13 mouse cellular contexts compared by ENCODE assay signal in the genomic region with DNA sequence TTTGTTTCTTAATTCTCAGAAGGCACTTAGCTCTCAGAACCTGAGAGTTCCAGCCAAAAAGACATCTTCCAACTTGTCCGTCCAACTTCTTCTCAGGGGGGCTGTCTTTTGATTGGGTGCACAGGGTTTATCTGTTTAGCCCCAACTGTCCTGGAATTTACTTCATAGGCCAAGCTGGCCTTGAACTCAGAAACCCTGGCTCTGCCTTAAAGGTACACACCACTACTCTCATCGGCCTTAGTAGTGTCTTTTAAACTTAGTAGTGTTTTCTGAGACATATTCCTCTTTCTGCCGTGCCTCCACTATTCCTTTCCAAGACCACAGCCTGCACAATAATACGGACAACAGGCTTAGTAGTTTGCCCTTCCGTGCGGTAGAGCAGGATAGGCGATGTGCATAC. TPM values are rescaled to one million over a fixed set of nuclear protein-coding genes. Genes with fewer than 3 reads are reported as not detected.
DNase-seq lines count a peak whose midpoint lies in the region; ATAC-seq and TF ChIP-seq lines count a peak whose summit lies in the region.
"Had no signal": no experiment of that assay in that cellular context is flagged by ENCODE, and none has a peak within 500 bp of the region (broad histone marks: within the 10 kb centered on the region; RNA-seq: fewer than 3 reads in every experiment).

No protein-coding gene starts in this region.

- H3K4me2 ChIP-seq in heart, embryonic 15.5 days, result peak overlapping the region; percentile 84; the same call in 1 of the 2 replicates
- peak overlapping the region; percentile 72; the same call in 1 of the 2 replicates for H3K4me2 ChIP-seq in lung, embryonic 16.5 days (ENCODE audit: low read depth, low read length)
- H3K4me2 ChIP-seq in neural tube, embryonic 15.5 days, result peak overlapping the region; percentile 78; the same call in 1 of the 2 replicates

- no peaks in the 10 kb centered on the region for H3K79me2 ChIP-seq in heart, adult 2 months (replicated peaks; ENCODE audit: control insufficient read depth, insufficient read depth, low read length)

- H3K4me1 ChIP-seq in heart, embryonic 15.5 days (replicated peaks), result peaks cover 13% of the 10 kb centered on the region
- H3K4me1 ChIP-seq in heart, adult 2 months (ENCODE audit: control insufficient read depth, insufficient read depth, low read length), result peaks cover 7% of the 10 kb centered on the region
- peaks cover 7% of the 10 kb centered on the region for H3K4me1 ChIP-seq in lung, embryonic 16.5 days (replicated peaks; ENCODE audit: control insufficient read depth, insufficient read depth, low read length)
- peaks cover 27% of the 10 kb centered on the region for H3K4me1 ChIP-seq in limb, embryonic 10.5 days
- H3K4me1 ChIP-seq in neural tube, embryonic 15.5 days, result peaks cover 12% of the 10 kb centered on the region

- no peak for ATAC-seq in heart, embryonic 15.5 days (replicated peaks; ENCODE audit: insufficient number of reproducible peaks, insufficient read depth, low FRiP score, low read depth)
- no peak for ATAC-seq in lung, embryonic 16.5 days (ENCODE audit: low read depth)
- no peak for ATAC-seq in neural tube, embryonic 15.5 days (ENCODE audit: low FRiP score)
- ATAC-seq: lung, postnatal 0 days had no signal

- no peak for TF ChIP-seq CTCF in heart, adult 2 months (IDR thresholded peaks at IDR 0.05)

- no peak for TF ChIP-seq EP300 in heart, adult 2 months (IDR thresholded peaks at IDR 0.05; ENCODE audit: insufficient read depth, low read depth, low read length)

- intact Hi-C loops in heart, adult 2 months (cut with DNase I), result no loop called here

- no peak for TF ChIP-seq POLR2A in heart, adult 2 months (IDR thresholded peaks at IDR 0.05; ENCODE audit: insufficient read depth, low read depth, low read length)

- H3K27me3 ChIP-seq in heart, embryonic 15.5 days, result no peaks in the 10 kb centered on the region
- H3K27me3 ChIP-seq in heart, adult 2 months (ENCODE audit: control insufficient read depth, insufficient read depth, low read length), result no peaks in the 10 kb centered on the region
- no peaks in the 10 kb centered on the region for H3K27me3 ChIP-seq in lung, embryonic 16.5 days (ENCODE audit: control insufficient read depth, insufficient read depth, low read depth, low read length)
- no peaks in the 10 kb centered on the region for H3K27me3 ChIP-seq in limb, embryonic 10.5 days (ENCODE audit: low read depth, poor library complexity, severe bottlenecking)
- peaks cover 11% of the 10 kb centered on the region for H3K27me3 ChIP-seq in neural tube, embryonic 15.5 days (replicated peaks)

- DNase-seq in heart, adult 2 months, result no peak
- DNase-seq in lung, postnatal 25 days (ENCODE audit: low spot score), result no peak
- DNase-seq in limb, embryonic 10.5 days (ENCODE audit: low spot score), result no peak
- DNase-seq in left cerebral cortex, adult 11 months (ENCODE audit: low spot score), result no peak
- no peak for DNase-seq in thymus, postnatal 4 days
- DNase-seq: cerebellum, postnatal 36 days; gastrocnemius, postnatal 36 days; kidney, adult 2 months had no signal

- H3K27ac ChIP-seq in heart, embryonic 15.5 days, result no peak overlapping the region
- H3K27ac ChIP-seq in heart, adult 2 months, result no peak overlapping the region
- no peak overlapping the region for H3K27ac ChIP-seq in lung, embryonic 16.5 days (ENCODE audit: low read length)
- H3K27ac ChIP-seq in limb, embryonic 10.5 days, result peak overlapping the region; percentile 89; the same call in 1 of the 2 replicates
- H3K27ac ChIP-seq in neural tube, embryonic 15.5 days (replicated peaks), result no peak overlapping the region
- H3K27ac ChIP-seq: midbrain, embryonic 13.5 days had no signal

- H3K4me3 ChIP-seq in heart, embryonic 15.5 days, result no peak overlapping the region; the same call in 1 of the 2 replicates
- no peak overlapping the region for H3K4me3 ChIP-seq in heart, adult 2 months
- no peak overlapping the region; the same call in 1 of the 2 replicates for H3K4me3 ChIP-seq in lung, embryonic 16.5 days (ENCODE audit: low read length)
- peak overlapping the region; percentile 64 for H3K4me3 ChIP-seq in limb, embryonic 10.5 days
- H3K4me3 ChIP-seq in neural tube, embryonic 15.5 days (replicated peaks), result no peak overlapping the region

- 91% methylated on average over 7 of the region's 7 CpGs for WGBS in heart, embryonic 15.5 days
- WGBS in heart, adult 2 months, result 90% methylated on average over 7 of the region's 7 CpGs
- 86% methylated on average over 7 of the region's 7 CpGs for WGBS in lung, embryonic 16.5 days
- WGBS in limb, embryonic 10.5 days, result 92% methylated on average over 7 of the region's 7 CpGs
- WGBS in neural tube, embryonic 15.5 days, result 94% methylated on average over 7 of the region's 7 CpGs

- H3K36me3 ChIP-seq in heart, embryonic 15.5 days, result no peaks in the 10 kb centered on the region
- H3K36me3 ChIP-seq in heart, adult 2 months (ENCODE audit: control insufficient read depth, insufficient read depth, low read length), result peaks cover 2% of the 10 kb centered on the region; the same call in 1 of the 2 replicates
- H3K36me3 ChIP-seq in lung, embryonic 16.5 days (ENCODE audit: control insufficient read depth, insufficient read depth, low read length), result no peaks in the 10 kb centered on the region
- H3K36me3 ChIP-seq in limb, embryonic 10.5 days, result peaks cover 20% of the 10 kb centered on the region
- no peaks in the 10 kb centered on the region for H3K36me3 ChIP-seq in neural tube, embryonic 15.5 days
- H3K36me3 ChIP-seq: midbrain, embryonic 13.5 days had no signal

- H3K9me3 ChIP-seq in heart, embryonic 15.5 days (replicated peaks), result no peaks in the 10 kb centered on the region
- H3K9me3 ChIP-seq in lung, embryonic 16.5 days (ENCODE audit: control insufficient read depth, low read length), result no peaks in the 10 kb centered on the region
- H3K9me3 ChIP-seq in limb, embryonic 10.5 days (replicated peaks), result no peaks in the 10 kb centered on the region
- no peaks in the 10 kb centered on the region for H3K9me3 ChIP-seq in neural tube, embryonic 15.5 days (replicated peaks)
- H3K9me3 ChIP-seq: midbrain, embryonic 13.5 days had no signal

- no peak overlapping the region for H3K9ac ChIP-seq in heart, embryonic 15.5 days
- H3K9ac ChIP-seq in heart, adult 2 months (ENCODE audit: low read depth, low read length), result no peak overlapping the region
- H3K9ac ChIP-seq in lung, embryonic 16.5 days (ENCODE audit: low read length), result no peak overlapping the region
- H3K9ac ChIP-seq in neural tube, embryonic 15.5 days (replicated peaks), result no peak overlapping the region

RNA-seq across cellular contexts. Expression of a gene that starts 1.2 kb away (rescaled TPM):
- 3.3 and 3.7 TPM in 2 replicates for polyA plus RNA-seq in heart, embryonic 15.5 days (2015; fragmentation: Nextera tagmentation; extraction: Ambion mirVana)
- 10 to 100 TPM; 19.8 to 26.4 TPM for total RNA-seq in heart, adult 2 months (2021)
- polyA plus RNA-seq in heart, adult 2 months (2012; rRNA removed), result 21.0 and 24.7 TPM in 2 replicates
- 5.7 and 6.6 TPM in 2 replicates for polyA plus RNA-seq in lung, embryonic 16.5 days (2015; fragmentation: Nextera tagmentation; extraction: Ambion mirVana)
- polyA plus RNA-seq in limb, embryonic 10.5 days (2016; fragmentation: Nextera tagmentation; extraction: Ambion mirVana), result 4.1 and 5.6 TPM in 2 replicates
- 1.1 and 3.2 TPM in 2 replicates for polyA plus RNA-seq in neural tube, embryonic 15.5 days (2015; fragmentation: Nextera tagmentation; extraction: Ambion mirVana)

RNA-seq across cellular contexts. Expression of a gene that starts 29.1 kb away (rescaled TPM):
- 100 and 128 TPM in 2 replicates for polyA plus RNA-seq in heart, embryonic 15.5 days (2015; fragmentation: Nextera tagmentation; extraction: Ambion mirVana)
- total RNA-seq in heart, adult 2 months (2021), result 10 to 100 TPM; 31.5 to 32.0 TPM
- 25.3 and 31.9 TPM in 2 replicates for polyA plus RNA-seq in heart, adult 2 months (2012; rRNA removed)
- polyA plus RNA-seq in lung, embryonic 16.5 days (2015; fragmentation: Nextera tagmentation; extraction: Ambion mirVana), result 155 and 167 TPM in 2 replicates
- polyA plus RNA-seq in limb, embryonic 10.5 days (2016; fragmentation: Nextera tagmentation; extraction: Ambion mirVana), result 274 and 301 TPM in 2 replicates
- polyA plus RNA-seq in neural tube, embryonic 15.5 days (2015; fragmentation: Nextera tagmentation; extraction: Ambion mirVana), result 148 and 163 TPM in 2 replicates

RNA-seq across cellular contexts. Expression of a gene that starts 35.6 kb away (rescaled TPM):
- polyA plus RNA-seq in heart, embryonic 15.5 days (2015; fragmentation: Nextera tagmentation; extraction: Ambion mirVana), result 0.57 and 1.5 TPM in 2 replicates
- total RNA-seq in heart, adult 2 months (2021), result 1 to 10 TPM; 1.7 to 2.1 TPM
- polyA plus RNA-seq in heart, adult 2 months (2012; rRNA removed), result 8.7 and 16.2 TPM in 2 replicates
- 5.8 and 7.6 TPM in 2 replicates for polyA plus RNA-seq in lung, embryonic 16.5 days (2015; fragmentation: Nextera tagmentation; extraction: Ambion mirVana)
- 0.11 and 0.30 TPM in 2 replicates for polyA plus RNA-seq in limb, embryonic 10.5 days (2016; fragmentation: Nextera tagmentation; extraction: Ambion mirVana)
- 1.2 and 1.8 TPM in 2 replicates for polyA plus RNA-seq in neural tube, embryonic 15.5 days (2015; fragmentation: Nextera tagmentation; extraction: Ambion mirVana)

RNA-seq across cellular contexts. Expression of a gene that starts 51.4 kb away (rescaled TPM):
- 5.7 and 6.2 TPM in 2 replicates for polyA plus RNA-seq in heart, embryonic 15.5 days (2015; fragmentation: Nextera tagmentation; extraction: Ambion mirVana)
- total RNA-seq in heart, adult 2 months (2021), result 10 to 100 TPM in 1 of 2 experiments, 1 to 10 TPM in 1; 9.3 to 12.6 TPM
- polyA plus RNA-seq in heart, adult 2 months (2012; rRNA removed), result 13.7 and 14.1 TPM in 2 replicates
- polyA plus RNA-seq in lung, embryonic 16.5 days (2015; fragmentation: Nextera tagmentation; extraction: Ambion mirVana), result 3.4 and 4.2 TPM in 2 replicates
- polyA plus RNA-seq in limb, embryonic 10.5 days (2016; fragmentation: Nextera tagmentation; extraction: Ambion mirVana), result 3.0 and 4.5 TPM in 2 replicates
- polyA plus RNA-seq in neural tube, embryonic 15.5 days (2015; fragmentation: Nextera tagmentation; extraction: Ambion mirVana), result 9.4 and 10.4 TPM in 2 replicates

RNA-seq across cellular contexts. Expression of a gene that starts 53.1 kb away (rescaled TPM):
- 122 and 135 TPM in 2 replicates for polyA plus RNA-seq in heart, embryonic 15.5 days (2015; fragmentation: Nextera tagmentation; extraction: Ambion mirVana)
- total RNA-seq in heart, adult 2 months (2021), result 10 to 100 TPM; 54.9 to 59.5 TPM
- 67.0 and 74.1 TPM in 2 replicates for polyA plus RNA-seq in heart, adult 2 months (2012; rRNA removed)
- polyA plus RNA-seq in lung, embryonic 16.5 days (2015; fragmentation: Nextera tagmentation; extraction: Ambion mirVana), result 137 and 140 TPM in 2 replicates
- polyA plus RNA-seq in limb, embryonic 10.5 days (2016; fragmentation: Nextera tagmentation; extraction: Ambion mirVana), result 141 and 147 TPM in 2 replicates
- polyA plus RNA-seq in neural tube, embryonic 15.5 days (2015; fragmentation: Nextera tagmentation; extraction: Ambion mirVana), result 146 and 154 TPM in 2 replicates
